Mouse (Mus musculus): Measurements from ENCODE around the gene Enoph1.

Enoph1 gene

DNA sequence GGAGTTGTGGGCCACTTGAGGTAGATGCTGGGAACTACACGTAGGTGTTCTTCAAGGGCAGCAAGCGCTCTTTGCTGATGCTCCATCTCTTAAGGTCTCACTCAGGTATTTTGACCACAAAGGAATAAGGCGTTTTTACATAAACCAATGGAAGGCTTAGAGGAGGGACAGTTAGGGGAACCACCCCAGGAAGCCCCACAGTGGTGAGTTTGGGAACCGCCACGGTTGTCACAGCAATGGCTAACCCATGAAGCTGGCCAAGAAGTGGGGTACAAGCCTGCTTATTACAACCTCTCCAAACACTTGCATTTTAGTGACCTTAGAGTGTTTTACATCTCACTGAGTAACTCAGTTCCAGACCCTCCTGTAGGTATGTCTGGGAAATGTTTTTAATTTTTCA is 31.8 kb downstream of the Enoph1 start:
- DNase-seq (ENCODE audit: extremely low read depth, low read depth, low spot score), result no peak

DNA sequence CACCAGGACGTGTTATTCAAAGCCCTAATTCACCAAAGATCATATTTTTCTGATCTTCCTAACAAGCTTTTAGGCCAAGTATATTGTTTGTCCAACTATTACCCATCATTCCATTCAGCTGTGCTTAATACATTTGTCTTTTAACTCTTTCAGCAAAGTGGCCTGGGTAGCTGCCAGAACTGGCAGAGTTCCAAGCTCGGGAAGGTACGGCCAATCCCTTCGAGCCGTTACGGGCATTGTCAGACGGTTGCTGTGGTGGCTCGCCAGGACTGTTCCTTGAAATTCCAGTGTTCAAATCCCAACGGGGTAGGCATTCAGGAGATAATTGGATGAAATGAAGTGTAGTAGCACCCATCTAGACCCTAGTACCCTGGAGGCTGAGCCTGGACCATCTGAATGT is 32.8 kb downstream of the Enoph1 start:
- DNase-seq (ENCODE audit: extremely low read depth, low read depth, low spot score), result no peak

DNA sequence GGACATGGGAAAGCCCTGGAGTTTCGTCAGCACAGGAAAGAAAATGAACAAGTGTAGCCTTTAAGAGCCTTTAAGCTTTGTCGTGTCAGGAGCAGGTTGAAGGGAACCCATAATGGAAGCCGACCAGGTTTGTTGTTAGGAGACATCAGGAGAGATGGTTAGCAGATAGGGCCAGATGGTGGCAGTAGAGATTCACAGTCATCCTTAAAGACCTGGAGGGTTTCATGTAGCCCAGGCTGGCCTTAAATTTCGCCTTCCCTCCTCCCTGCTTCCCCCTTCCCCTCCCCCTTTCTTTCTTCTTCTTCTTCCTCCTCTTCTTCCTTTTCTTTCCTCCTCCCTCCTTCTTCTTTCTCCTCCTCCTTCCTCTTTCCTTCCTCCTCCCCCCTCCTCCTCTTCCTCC is 34.8 kb downstream of the Enoph1 start:
- DNase-seq (ENCODE audit: extremely low read depth, low read depth, low spot score), result no peak

DNA sequence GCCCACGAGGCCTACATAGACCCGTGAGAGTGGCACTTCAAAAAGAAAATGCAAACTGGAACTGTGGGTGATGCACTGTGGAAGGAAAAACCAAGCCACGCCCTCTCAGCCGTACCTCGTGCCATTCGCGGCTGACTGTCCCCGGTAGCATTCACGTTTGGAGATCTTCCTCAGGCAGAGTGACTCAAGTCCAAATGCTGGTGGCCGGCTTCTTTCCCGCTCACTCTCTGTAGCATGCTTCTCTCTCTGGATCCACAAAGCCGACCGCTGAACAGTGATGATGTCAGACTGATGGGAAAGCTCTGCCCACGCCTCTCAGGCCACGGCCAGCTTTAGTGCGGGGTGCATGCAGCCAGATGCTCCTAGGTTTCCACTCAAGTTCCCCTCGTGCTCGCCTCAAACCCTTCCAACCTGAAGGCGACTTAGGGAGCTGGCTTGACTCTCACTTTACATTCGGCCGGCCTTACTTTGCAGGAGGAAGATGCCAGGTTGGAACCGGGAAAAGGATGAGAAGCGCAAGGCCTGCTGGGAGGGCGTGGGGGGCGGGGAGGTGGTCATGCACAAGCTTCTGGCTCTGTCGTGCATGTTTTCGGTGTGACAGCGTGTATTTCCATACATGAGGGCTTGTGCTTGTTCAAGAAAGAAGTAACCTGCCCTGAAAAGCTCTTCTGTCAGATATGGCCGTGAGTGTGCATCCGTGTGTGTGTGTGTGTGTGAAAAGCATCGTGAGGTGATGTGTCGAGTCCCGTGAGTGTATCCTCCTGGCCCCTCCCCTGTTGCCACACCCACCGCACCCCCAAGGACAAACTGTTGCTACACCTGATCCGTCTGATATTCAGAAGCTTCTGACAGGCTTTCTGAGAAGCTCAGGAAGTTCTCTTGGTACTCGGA is 39.5 kb downstream of the Enoph1 start:
- no peak for DNase-seq (ENCODE audit: extremely low read depth, low read depth, low spot score)

DNA sequence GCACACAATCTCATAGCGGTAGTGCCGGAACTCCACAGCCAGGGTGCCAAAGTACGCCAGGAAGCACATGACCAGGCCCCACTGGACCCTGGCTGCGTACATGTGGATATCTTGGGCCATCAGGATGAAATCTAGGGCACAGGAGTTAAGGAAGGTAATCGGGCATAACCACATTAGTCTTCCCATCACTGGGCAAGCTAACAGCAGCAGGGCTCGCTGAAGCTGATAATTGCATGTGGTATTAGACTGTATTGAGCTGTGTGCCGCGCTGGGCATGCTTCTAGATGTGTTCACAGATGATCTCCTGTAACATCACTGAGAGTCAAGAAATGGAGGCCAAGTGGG is 40.1 kb downstream of the Enoph1 start:
- DNase-seq (ENCODE audit: extremely low read depth, low read depth, low spot score), result no peak

DNA sequence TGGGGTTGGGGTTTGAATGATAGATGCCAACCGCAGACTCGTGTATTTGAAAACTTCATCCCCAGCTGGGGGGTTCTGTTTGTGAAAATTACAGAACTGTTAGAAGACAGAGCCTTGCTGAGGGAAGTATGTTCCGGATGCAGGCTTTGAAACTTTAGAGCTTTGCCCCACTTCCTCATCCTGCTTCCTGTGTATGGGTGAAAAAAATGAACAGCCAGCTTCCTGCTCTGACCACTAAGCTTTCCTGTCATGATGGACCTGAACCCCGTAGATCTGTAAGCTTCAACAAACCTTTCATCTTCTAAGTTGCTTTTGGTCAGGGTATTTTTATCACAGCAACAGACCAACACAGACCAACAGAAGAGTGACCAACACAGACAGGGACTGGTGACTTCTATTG is 42.2 kb downstream of the Enoph1 start:
- DNase-seq (ENCODE audit: extremely low read depth, low read depth, low spot score), result no peak

DNA sequence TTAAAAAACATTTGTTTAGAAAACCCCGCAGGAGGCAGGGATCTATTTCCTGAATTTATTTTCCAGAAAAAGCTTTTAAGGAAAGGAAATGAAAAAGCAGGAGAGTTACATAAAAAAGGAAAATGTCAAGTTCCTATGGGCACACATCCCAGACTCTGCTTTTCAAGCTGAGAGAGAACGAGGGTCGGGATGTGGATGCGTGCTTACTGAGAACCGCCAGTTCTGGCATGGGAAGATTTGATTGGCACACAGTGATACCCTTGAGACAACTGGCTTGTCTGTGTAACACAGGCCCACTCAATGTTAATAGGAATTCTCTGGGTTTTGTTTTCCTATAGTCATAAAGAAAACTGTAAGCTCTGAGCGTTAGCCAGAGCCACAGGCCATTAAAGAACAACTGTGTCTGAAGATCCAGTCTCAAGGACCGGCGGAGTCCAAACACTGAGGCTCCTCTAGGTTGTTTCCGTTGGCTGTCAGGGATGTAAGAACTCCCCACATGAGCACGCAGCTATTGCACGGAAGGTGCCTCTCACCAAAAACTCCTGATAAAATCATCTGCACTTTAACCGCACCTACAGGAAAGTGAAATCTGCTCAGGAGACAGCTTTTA is 44.3 kb downstream of the Enoph1 start:
- no peak for DNase-seq (ENCODE audit: extremely low read depth, low read depth, low spot score)

DNA sequence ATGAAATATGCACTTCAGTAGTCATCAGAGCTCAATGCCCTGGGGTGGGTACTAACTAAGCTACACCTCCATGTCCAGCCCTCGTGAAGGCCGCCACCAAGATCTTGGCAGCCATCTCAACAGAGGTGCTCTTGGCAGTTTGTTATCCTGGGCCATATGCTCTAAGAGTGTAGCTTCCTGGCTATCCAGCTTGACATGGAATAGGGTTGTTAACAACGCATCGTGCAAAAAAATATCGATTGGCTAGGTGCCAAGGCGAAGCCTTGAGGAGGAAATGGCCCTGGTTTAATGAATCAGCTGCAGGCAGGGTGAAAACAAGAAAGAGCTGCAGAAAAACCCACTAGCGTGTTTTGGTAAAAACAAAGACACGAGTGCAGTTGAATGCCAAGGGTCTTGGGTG is 45.3 kb downstream of the Enoph1 start:
- DNase-seq (ENCODE audit: extremely low read depth, low read depth, low spot score), result no peak

DNA sequence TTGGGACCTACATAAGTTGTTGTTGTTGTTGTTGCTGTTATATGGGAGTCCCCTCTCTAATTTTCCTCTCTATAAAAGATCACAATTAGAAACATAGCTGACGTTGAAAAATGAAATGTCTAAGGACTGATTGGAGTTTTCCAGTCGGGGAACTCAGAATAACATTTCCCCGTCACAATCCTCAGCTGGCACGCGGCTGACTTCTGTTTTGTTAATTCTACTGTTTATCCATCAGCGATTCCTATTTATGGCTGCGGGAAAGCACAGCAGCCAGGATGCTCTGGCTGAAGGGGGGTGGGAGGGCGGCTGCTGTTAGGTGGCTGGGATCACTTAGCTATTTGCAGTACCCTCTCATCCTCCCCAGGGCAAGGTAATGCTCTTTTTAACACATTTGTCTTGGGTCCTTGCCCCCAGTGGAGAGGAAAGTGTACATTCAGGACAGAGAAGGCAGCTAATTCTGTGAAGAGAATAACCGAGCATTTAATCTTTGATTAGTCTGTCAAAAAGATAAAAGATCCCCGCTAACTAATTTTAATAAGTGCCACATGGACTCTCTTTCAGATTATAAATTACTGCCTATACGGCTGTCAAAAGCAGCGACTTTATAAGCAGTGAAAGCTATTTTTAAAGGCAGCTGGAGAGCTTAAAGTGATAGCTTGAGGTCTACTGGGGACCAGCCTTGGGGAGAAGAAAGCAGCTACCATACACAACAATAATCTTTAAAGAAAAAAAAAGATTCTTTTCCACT is 50.9 kb downstream of the Enoph1 start:
- DNase-seq (ENCODE audit: extremely low read depth, low read depth, low spot score), result no peak

DNA sequence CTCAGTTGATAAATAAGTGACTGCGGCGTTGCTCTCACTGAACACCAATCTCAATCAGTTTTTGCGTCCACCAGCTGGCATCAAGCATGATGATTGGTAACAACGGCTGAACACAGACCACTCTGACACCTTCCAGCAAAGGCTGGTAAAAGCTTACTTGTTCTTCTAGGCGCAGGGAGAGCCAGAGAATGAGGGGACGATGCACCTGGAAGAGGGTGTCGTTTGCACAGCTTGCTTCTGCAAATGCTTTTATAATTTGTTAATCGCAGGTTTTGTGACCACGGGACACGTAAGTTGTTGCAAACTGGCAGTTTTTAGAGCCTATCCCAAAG is 51.4 kb downstream of the Enoph1 start:
- no peak for DNase-seq (ENCODE audit: extremely low read depth, low read depth, low spot score)

DNA sequence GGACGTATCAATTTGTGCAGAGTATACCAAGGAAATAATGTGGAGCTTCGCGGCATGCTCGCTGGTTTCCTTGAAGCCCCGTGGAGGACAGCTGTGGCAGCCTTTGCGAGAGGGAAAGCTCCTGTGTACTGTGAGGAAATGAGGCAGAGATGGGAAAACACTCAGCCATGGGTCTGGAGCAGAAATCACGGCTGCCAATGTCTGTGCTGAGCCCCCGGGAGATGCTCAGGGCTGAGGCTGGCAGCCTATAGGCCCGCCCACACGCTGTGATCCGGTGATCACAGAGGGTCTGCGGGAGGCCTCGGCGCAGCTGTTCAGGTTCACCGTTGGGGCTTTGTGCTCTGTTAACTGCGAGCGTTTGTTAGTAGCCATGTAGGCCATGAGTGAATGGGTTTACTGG is 51.8 kb downstream of the Enoph1 start:
- no peak for DNase-seq (ENCODE audit: extremely low read depth, low read depth, low spot score)

DNA sequence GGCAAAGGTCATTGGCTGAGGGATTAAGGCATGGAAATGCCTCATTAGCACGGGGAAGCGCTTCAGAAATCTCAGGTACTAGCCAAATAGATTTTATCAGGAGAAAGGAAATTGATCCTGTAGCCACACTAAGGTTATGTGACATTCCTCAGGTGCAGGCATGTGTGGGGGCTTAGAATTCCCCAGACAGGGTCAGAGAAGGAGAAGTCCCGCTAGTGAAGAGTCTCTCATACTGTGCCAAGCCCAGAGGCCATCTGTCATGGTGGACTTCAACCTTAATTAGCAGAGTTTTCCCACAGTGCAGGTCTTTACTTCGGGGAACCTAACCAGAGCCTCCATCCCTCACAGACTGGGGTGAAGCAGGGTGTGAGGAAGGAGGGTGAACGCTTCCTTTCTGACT is 57.2 kb downstream of the Enoph1 start:
- DNase-seq (ENCODE audit: extremely low read depth, low read depth, low spot score), result no peak

DNA sequence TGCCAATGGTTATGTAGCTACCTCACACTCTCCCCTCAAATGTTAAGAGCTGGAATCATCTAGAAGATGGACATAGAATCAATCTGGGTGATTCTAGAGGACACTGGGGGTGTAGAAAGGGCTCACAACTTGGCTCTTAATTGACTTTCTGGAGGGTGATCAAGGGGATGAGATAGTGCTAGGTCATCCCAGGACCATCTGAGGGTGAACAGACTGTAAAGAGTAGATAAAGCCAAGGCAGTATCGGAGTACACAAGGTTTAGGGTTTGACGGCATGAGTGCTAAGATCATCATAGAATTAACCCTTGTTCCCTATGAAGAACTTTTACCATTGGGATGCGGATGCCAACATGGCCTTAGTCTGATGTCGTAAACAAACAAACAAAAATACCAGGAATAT is 58.2 kb downstream of the Enoph1 start:
- no peak for DNase-seq (ENCODE audit: extremely low read depth, low read depth, low spot score)

DNA sequence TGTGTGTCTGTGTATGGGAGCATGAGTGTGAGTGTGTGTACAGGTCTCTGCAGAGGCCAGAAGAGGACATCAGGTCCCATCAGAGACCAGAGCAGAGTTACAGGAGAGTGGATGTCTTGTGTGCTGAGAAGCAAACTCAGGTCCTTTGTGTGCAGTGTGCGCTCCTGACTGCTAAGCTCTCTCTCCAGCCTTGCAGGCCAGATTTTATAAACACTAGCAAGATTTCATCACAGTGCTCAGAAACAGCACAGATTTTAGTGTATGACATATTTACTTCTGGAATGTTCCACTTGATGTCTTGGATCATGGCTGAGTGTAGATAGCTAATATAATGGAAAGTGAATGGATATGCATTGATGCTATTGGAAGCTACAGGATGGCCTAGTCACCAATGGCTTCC is 62.6 kb downstream of the Enoph1 start:
- DNase-seq (ENCODE audit: extremely low read depth, low read depth, low spot score), result no peak

DNA sequence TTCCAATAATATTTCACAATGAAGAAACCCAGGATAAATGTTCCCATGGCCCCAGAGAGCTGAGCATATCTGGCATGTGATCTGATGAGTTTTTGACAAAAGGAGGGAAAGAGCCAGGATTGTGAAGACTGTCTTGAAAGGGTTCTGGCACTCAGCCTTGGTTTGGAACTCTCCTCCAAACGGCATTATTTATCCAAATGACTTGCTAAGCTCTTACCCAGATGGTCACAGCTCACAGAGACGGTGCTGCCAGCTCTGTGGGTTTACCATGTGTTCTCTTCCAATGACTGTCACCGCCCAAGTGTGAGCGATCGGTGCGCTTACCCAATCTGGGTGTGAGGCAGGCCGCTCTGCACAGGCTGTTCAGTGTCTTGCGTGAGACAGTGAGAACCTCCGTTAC is 69.1 kb downstream of the Enoph1 start:
- DNase-seq (ENCODE audit: extremely low read depth, low read depth, low spot score), result peak; percentile 81

DNA sequence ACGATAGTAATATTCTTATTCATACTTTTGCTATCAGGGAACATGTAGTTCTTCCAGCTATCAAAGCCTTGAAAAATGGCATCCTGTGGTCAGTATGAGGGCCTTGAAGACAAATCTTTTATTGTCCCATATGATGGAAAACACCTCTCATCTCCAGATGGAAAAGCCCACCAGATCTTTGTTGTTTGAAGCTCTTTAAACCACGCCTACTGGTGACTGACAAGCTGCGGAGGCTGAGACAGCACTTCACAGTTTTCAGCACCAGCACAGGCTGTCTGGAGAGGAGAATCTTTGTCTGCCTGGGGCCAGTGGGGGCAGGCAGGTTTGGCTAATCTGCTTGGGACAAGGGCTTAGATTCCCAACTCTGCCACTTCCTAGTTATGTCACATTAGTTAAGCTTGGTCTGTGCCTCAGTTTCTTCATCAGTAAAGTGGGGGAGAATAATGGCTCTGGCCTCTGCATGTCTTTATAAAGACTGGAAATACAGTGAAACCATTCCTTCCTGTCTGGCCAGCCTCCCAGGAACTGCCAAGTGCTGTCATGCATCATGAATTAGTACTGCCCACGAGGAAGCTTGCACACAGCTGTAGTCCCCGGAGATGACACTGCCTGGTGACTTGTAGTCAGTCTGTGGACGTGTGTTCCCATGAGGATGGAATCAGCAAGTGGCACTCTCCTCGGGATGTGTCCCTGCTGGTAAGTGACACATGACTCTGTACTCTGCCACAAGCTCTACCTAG is 69.9 kb downstream of the Enoph1 start:
- DNase-seq (ENCODE audit: extremely low read depth, low read depth, low spot score), result peak; percentile 19

DNA sequence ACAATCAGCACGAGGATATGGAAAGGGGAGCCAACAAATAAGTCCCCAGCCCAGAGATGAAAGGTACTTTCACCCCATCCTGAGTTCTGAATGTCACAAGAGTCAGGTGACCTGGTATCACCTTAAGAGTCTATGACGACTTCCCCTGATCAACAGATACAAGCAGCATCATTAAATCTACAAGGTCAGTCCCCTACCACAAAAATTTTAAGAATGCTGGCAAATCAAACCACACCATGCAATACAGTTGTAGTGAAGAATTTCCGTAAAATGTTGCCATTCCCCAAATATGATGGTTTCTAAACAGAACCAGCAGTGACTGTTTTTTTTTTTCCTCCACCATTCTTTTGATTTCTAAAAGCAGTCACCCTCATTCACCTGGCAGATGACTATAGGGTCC is 70.8 kb downstream of the Enoph1 start:
- no peak for DNase-seq (ENCODE audit: extremely low read depth, low read depth, low spot score)

DNA sequence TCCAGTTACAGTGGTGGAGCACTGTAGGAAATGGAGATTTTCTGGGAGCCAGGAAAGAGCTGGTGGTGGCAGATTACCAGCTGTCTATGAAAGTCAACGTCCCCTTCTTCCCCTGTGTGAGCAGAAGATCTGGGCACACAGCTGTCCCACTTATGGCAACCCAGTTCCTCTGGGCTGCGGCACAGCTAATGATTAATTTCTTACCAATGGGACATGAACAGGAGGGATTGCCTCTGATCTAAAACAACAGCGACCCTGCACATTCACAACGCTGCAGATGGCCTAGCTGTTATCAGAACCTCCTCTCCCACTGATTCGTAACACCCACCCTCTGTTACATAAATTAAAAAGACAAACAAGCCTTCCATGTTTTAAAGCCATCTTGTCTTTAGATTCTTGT is 73.6 kb downstream of the Enoph1 start:
- DNase-seq (ENCODE audit: extremely low read depth, low read depth, low spot score), result no peak

Data from fat pad, adult 2 months (tissue).